Mouse (Mus musculus) frontal cortex, adult (tissue): ENCODE results near the gene Npff.

Experiments
- ATAC-seq: cut with Nextera tagmentation; 2 replicates; pipeline ENCODE4 v1.9.2; 2017; ENCODE audit warnings: mild to moderate bottlenecking, moderate library complexity, mixed read lengths; ENCODE audit not compliant: low TSS enrichment

The Npff gene

DNA sequence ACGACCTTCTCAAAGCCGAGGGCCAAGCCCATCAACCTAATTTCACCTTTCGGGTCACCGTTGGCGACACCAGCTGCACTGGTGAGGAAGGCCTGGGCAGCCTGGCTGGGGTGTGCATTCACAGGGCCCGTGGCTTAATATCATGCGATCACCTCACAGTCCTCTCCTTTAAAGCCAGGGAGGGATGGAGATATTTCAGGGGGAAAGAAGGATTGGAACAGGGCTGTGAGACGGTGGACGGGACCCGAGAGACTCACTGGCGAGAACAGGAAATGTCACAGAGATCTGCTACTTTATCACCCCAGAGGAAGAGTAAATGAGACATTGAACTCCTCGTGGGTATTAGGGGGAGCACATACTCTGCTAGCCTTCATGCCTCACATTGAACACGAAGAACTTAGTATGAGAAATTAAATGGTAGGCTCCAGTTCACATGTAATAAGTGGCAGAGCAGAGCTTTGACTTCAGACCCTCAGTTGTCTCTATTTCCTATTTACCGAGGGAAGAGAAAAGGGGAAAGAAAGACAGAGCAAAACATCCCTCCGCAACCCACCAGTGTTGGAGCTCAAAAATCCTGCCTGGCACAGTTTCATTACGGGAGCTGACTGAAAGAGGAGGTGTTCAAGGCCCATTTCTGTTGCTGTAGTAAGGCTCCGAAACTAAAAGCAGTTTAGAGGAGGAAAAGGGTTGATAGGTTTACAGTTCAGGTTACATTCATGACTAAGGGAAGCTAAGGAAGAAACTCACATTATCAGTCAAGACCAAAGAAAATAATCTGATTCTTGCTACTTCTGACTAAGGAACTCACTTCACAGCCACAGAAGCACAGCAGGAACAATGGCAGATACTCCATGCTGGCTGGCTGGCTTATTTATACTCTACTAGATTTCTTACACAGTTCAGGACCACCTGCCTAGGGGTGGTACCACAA is 5.3 kb downstream of the Npff start:
- no peak for ATAC-seq

DNA sequence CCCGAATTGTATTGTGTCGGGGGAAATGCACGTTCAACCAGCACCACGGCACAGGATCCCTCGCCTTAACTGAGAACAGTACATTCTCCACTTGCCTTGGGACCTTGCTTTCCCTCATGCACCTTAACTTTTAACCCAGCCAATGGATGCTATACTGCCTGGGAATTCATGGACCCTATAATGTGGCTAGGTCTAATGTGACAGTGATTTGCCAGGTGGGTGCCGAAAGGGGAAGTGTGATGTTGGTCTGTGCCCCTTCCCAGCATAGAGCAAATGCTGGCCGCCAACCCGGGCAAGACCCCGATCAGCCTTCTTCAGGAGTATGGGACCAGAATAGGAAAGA is 5.9 kb downstream of the Npff start:
- no peak; the same call in 1 of the 2 replicates for ATAC-seq

DNA sequence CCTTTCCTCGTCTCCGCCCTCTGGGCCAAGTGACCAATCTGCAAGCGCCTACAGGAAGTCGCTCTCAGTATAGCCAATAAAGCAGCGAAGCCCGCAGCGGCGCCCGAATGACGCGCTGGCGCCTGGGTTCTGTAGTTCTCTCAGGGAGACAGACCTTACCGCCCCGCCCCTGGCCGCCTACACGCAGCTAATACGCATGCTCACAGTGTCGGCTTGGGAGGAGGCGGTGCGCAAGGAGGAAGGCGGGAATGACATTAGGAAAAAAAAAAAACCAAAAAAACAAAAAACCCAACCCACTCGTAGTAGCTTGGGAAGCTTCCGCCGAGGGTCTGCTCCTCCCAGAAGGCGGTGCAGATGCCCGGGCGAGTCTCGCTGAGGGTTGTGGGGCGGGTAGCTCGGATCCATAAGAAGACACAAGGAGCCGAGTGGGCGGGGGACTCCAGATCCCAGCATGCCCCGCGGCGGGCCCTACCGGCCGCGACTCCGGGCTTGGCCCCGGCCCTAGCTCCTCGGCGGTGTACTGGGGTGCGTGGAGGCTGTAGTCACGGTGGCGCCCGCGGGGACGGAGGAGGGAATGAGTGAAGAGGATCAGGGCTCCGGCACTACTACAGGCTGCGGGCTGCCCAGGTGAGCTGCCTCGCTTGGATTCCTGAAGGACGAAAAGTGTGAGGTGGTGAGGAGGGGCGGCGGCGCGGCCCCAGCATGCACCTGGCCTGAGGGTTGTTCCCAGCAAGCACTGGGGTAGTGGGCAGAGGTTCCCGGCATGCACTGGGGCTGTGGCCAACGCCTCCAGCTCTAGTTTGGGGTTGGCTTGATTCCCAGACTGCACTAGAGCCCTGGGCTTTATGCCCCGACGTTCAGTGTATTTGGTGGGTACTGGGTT is 6.5 kb downstream of the Npff start, which contains the start of gene Tarbp2:
Gene Tarbp2, plus strand, starts transcription at position 217 of the 883 bp plus-strand sequence.
- ATAC-seq, result peak; percentile 79

DNA sequence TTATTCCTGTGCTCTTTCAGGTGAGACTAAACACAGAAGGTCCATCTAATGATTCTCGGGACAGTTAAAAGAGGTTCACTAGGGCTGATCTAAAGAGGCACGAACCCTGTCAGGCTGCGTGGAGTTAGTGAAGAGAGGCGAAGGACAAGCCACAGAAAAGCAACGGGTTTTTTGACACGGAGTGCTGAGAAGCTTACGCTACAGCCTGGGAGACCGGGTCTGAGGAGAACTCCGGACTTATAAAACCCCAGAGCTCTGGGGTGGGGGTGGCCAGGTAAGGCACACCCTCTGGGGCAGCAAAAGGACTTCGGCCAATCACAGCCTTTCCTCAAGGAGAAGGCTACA is 7.1 kb downstream of the Npff start:
- no peak for ATAC-seq

DNA sequence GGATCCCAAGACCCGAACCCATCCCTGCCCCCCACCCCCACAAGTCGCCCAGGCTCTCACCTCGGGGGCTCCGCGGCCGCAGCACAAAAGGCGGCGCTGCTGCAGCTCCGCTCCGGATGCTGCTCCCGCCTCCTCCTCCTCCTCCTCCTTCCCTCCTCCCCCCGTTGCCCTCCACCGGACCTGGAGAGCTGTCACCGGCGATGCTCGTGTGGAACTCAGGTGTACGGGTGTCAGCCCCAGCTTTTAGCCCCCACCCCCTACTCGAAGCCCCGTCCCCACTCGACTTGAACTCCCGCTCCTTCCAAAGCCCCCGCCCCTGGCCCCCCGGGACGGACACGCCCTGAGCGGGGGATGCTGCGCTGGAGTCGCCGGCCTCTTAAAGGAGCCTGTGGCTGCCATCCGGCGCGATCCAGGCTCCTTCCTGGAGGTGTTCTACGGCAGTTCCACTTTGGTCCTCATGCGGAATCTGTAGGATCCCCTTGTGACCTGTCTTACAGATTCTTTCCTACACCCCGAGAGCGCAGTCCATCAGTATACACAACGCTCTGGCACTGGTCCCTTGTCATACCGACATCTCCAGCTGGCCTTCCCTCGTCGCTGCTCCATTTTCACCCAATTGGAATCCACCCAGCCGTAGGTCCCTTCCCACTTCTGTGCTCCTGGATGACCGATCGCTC is 7.9 kb downstream of the Npff start, which contains the start of gene Map3k12:
Gene Map3k12, minus strand, starts transcription at position 337 of the 677 bp plus-strand sequence.
- peak; percentile 18; the same call in 1 of the 2 replicates for ATAC-seq

DNA sequence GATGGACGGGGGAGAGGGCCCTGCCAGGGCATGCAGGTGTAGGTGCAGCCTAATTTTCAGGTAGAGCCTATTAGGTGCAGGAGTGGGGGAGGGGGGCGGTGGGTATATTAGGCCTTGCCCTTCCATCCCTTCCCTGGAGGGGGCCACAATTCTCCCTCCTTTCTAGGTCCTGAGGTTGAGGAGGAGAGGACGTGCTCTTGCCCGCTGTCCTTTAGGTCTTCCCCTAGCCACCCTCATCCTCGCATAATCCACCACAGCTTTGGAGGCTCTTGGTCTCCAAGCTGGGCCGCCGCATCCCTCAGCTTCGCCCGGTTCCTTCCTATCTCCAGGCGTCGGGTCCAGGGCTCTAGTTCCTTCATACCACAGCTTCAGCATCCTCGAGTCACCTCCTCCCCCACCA is 8.4 kb downstream of the Npff start:
- no peak for ATAC-seq

DNA sequence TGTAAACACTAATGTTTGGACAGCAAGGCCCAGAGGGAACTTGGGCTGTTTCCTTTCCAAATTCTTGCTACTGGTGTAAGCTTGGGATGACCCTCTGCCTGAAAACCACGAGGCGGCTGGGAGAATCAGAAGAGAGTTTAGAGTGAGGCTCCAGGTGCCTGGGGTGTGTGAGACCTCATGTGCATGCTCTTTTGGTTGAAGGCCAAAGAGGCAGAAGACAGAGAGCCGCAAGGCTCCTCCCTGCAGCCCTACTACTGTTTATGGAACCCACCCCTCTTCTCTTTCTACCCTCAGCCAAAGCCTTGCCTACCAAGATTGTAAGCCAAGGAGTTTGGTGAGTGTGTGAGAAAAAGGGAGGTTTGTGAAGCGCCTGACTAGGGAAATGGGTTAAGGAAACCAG is 9.0 kb downstream of the Npff start:
- no peak for ATAC-seq

DNA sequence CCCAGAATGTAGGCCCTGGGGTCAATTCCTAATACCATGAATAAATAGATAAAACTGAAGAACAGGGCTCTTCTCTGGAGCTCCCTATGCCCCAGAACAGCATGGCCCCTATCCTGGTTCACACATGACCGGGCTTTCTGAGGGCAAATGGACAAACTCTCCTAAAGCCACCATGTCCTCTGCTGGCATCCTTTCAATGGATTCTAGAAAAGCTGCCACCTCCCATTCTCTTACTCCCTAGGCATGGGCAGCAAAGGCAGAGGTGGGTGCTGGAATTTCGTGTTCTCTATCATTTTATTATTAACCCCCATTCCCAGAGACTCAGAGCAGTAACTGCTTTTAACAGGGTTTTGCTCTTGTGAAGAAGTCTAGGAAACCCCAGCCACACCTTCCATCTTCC is 9.5 kb downstream of the Npff start:
- no peak for ATAC-seq

DNA sequence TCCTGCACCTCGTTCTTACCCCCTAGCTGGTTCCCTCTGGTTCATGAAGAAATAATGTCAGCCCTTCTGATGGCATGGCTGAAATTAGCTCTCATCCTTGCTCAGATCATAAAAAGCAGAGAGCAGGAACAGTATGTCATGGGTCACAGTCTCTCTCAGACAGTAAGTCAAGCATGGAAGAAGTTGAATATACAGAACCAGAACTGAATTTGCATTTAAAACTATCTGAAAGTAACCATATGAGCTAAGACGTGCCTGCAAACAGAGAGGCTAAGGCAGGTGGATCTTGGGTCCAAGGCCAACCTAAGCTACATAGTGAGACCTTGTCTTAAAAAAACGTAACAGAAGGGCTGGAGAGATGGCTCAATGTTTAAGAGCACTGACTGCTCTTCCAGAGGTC is 11.7 kb downstream of the Npff start:
- ATAC-seq, result no peak

DNA sequence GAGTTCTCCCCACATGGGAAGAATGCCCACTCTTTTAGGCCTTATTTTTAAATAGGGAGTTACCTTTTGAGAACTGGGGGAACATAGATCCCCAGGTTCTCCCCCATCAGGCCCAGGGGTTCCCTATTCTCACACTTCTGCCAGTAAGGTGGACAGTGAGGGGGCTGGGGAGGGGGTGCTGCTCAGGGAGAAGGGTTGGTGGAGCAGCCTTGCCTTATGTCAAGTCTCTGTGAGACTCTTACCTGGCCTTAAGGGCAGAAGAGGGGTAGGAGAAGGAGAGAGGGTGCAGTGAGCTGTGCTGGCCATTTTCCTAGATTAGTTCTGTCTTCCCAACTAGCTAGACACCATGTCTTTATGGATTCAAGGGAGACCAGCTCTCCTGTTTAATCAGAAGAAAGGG is 12.3 kb downstream of the Npff start:
- no peak for ATAC-seq

DNA sequence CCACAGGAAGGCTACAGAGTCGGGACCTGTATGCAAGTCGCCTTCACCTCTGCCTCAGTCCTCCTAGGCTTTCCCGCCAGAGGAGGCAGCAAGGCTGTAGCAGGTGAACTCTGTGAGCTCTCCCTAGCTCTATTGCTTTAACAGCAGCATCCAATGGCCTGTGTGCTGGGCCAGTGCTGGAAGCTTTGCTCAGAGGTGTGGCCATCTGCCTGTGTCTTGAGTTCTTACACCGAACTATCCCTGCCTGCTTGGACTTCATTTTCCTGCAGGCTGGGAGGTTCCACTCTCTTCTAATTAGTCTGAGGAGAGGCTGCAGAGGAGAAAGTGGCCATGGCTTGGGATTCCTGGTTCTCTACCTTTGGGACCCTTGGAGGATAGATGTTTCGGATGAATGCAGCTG is 12.7 kb downstream of the Npff start:
- no peak for ATAC-seq

DNA sequence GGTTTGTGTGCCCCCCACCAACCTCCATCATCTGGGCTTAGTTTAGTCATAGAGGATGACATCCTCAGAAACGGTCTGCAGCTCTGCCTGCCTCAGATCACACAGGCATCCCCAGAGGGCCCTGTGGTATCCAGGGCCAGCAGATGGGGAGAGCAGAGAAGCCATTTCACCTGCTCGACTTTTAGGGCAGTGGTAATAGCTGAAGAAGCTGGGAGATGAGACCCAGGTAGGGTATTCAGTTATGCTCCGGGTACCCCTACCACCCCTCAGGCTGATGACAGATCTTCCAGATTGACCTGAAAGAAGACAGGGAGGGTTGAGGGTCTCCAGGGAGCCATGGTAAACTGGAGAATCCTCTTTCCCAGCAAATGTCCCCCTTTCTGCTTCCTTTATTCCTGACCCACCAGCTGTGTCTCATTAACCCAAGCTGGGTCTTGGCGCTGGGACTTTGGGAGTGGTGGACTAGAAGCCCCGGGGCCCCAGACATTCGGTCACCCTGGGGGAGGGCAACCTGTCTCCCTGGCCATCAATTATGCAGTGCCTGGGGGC is 13.4 kb downstream of the Npff start:
- no peak for ATAC-seq

DNA sequence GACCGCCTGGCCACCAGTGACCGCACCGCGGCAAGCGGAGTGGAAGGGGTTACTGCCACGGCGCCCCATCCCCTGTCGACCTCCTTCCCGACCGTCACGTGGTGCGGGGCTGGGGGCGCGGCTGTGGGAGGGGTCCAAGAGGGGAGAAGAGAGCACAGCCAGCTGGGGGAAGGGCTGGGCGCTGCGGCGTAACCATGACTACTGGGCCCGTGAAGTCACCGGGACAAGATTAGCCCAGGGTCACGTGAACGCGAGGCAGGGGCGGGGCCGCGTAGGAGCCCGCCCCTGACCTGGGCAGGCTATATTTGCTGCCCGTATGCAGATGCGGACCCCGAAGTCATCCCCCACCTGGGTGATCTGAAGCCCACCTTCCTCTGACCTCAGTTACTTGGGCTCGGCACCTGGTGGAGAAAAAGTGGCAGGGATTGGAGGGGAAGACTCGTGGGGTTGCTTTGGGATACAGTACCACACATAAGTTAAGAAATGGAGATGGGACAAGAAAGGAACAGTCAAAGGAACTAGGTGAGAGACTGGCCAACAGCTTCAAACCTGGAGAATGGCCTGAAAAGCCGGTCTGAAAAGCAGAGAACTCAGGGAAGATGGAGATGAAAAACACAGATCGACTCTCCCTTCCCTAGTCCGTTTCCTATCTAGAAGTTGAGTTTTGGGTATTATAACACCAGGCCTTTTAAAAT is 14.0 kb downstream of the Npff start:
- peak; percentile 68 for ATAC-seq

DNA sequence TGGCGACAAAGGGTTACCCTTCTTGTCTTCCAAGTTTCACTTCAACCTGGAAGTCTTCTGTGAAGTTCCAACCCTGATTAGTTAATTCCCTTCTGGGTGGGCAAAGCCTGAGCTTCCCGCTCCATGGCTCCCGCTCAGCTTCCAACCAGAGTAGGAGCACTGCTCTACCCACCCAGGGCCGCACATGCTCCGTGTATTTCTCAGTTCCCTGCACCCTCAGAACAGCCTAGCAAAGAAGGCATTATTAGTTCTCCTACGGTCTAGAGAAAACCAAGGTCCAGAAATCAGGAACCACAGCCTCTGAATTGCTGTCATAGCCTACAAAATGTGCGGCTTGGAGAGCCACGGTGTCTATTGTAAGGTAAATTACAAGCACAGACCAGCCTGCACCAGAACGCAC is 14.6 kb downstream of the Npff start:
- ATAC-seq, result peak; percentile 54; the same call in 1 of the 2 replicates

DNA sequence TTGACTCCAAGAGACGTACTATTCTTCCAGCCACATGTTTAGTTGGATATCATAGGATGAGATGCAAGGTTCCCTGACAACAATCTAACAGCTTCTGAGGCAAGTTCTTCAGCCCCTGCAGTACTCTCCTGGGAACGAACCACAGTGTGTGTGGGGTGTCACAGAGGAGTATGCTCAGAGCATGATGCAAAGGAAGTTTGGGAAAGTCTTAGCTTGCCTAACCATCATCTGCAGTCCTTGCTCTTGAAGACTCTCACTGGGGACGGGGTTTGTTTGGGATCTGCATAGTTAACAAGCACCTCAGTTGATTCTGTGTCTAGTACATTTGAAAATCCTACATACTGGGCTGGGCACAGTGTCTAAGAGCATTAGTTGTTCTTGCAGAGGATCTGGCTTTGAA is 16.4 kb downstream of the Npff start:
- no peak for ATAC-seq

DNA sequence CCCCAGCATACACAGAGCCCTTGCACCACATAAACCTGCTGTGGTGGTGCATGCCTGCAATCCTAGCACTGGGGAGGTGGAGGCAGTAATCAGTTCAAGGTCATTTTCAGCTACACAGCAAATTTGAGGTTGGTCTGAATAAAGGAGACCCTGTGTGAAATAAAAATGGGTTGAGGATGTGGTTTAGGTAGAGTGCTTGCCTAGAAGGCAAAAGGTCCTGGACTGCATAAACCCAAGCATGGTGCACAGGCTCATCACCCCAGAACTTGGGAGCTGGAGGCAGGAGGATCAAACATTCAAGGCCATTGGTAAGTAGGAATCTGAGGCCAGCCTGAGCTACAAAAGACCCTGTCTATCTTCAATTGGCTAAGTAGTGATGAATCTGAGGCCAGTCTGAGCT is 17.2 kb downstream of the Npff start:
- ATAC-seq, result no peak

DNA sequence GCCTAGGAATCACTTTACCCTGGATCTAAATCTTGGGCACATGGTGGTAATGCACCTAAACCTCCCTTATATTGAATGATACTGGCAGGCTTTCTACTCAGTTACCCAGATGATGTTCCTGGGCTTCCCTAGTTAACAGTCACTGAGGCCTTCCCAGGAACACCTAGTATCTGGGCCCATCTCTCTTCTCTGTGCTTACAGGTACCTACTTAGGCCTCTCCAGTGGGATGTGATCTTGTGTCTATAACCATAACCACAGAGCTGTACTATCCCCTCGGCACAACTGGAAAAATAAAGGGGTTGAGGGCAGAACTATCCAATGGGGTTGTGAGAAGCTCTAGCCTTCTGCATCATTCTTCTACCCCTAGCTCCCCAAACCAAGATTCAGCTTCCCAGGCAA is 17.9 kb downstream of the Npff start:
- no peak for ATAC-seq

DNA sequence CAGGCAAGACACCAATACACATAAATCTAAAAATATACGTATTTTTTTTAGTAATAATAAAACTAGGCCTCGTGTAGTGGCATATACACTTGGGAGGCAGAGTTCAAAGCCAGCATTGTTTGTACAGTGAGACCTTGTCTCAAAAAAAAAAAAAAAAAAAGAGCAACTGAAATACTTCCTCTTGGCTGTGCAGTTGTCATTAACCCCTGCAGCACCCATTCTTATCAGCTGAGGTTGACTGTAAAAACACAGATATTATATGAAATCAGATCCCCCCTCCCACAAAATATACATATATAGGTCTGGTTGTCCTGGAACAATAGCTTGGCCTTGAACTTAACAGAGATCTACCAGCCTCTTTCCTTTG is 18.3 kb downstream of the Npff start:
- ATAC-seq, result no peak

DNA sequence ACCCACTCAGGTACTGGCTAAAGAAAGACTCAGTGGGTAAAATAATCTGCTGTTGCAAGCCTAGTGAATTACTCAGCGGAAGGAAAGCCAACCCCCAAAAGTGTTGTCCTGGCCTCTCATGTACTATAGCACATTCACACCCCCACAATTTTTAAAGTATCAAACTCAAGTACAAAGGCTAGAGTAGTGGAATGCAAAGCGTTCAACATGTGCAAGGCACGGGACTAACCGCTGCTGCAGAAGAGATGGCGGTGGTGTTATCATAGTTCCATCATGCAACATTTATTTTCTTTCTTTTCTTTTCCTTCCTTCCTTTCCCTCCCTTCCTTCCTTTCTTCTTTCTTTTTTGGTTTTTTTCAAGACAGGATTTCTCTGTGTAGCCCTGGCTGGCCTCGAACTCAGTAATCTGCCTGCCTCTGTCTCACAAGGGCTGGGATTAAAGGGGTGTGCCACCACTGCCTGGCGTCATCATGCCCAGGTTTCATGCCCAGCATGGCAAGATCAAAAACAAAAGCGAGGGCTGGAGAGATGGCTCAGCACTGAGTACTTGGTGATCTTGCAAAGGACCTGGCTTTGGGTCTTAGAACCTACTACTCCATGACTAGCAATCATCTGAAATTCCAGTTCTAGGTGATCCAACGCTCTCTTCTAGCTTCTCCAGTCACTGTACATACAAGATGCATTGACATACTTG is 18.8 kb downstream of the Npff start:
- ATAC-seq, result no peak

DNA sequence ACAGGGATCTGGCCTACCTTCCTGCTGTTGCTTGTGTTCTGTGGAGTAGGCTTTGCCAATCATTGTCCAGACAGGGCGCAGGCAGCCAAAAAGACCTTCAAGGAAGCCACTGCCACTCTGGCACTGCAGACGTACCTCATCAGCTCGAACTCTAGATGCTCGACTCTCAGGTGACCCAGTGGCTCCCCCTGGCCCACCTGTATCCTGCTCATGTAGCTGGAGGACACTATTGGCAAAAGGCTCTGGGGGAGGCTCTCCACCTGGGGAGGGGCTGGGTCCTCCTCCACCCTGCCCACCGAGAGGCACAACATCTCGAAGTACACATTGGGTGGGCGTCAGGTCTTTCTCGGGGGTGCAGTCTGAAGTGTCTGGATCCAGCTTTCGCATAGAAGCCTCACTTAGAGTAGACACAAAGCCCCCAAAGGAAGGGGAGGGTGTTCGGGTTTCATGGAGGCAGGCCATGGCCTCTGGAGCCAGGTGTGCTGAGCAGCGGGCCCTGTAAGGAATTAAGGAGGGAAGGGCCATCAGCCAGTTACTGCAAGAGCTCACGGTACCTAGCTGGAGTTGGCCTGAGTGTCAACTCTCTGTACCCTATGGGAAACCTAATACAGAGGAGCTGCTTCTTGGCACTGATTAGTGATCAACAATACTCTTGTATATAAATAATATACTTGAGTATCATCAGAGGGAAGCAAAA is 19.5 kb downstream of the Npff start:
- no peak for ATAC-seq
